Mouse (Mus musculus) gastrocnemius, postnatal 14 days (tissue): ENCODE results near the gene Haus3. TPM values are rescaled to one million over a fixed set of nuclear protein-coding genes. Genes with fewer than 3 reads are reported as not detected.

Experiments
- DNase-seq: peaks from one replicate; pipeline ENCODE4 v3.0.0; 2021; ENCODE audit warnings: mixed read lengths
- intact Hi-C: fragments of 180-260 bp; cut with DNase I; formaldehyde crosslinking; loops from one replicate; pipeline ENCODE4 v1.15.1; 2025; ENCODE audit warnings: low total_unique reads
- total RNA-seq, 2 experiments: library from RNA; stranded (reverse); gene quantifications; 2 replicates each; pipeline ENCODE4 v1.2.3; 2021

Gene Haus3
- total RNA-seq, 2 experiments from 2014 or later, result 3.4 to 3.8 TPM

GRCm38 (mm10) chr5:34188856-34189255, 19.5 kb upstream of the Haus3 start:
- intact Hi-C loops, result no loop called here
- no peak for DNase-seq

GRCm38 (mm10) chr5:34187601-34188316, 18.4 kb upstream of the Haus3 start, which contains the start of gene Mxd4:
Mxd4 (minus strand) TSS chr5:34187720.
- intact Hi-C loops, result no loop called here
- DNase-seq, result peak; percentile 100

DNA sequence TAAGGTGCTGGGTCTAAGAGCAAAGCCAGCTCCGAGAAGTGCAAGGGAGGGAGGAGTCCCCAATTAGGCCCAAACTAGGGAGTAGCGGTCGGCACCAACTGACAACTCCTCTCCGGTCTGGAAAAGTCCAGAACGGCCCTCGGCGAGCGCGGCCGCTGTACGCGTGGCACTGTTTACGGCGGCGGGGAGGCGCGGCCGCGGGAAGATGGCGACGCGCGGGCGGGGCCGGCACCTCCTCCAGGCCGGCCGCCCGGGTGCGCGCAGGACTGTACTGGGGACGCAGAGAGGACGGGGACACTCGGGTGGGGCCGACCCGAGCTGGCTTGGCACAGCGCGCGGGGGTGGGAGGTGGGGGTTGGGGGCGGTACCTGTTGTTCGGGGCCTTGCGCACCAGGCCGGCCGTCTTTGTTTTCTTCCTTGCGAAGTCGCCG, 17.6 kb upstream of the Haus3 start:
- intact Hi-C loops, result no loop called here
- peak; percentile 68 for DNase-seq

- no peak for DNase-seq
- intact Hi-C loops, result no loop called here
These were observed 17.1 kb upstream of the Haus3 start for GRCm38 (mm10) chr5:34186391-34186790.

DNA sequence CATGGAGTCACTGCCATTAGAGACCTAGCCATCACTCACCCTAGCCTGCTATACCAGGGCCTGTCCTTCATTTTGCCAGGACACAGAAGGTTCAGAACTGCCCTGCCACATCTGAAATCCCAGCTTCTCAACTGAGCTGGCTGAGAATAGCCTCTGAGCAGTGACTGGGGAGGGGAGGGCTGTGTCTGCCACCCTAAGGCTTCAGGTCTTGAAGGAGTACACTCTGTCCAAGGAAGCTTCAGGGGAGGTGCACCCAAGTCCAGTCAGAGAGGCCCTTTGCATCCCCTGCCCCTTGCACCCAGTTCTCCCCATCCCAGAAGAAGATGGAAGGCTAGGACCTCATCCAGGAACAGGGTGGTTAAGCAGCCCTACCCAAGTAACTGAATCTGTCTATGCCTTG, 16.5 kb upstream of the Haus3 start:
- intact Hi-C loops, result no loop called here
- no peak for DNase-seq

DNA sequence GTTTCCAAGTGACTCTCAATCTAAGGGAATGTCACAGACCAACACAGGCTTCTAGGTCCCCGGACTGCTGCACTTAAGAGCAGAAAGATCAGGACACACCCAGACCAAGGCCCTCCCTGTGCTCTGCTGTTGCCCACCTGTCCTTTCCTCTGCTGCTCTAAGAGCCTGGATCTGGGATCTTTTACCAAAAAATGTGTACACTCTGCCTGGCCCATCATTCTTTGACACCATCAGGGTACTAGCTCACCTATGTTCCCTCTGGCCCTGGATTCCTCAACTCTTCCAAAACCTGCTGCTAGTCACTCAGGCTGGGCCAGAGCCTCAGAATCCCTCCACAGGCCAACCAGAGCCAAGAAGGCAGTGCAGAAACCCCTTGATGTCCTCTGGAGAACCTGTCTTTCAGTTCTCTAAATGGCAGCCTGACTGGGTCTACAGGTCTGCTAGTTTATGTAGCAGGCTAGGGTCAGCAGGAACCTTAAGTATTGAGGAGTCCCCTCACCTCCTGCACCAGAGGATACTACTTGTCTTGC, 15.8 kb upstream of the Haus3 start:
- DNase-seq, result no peak
- intact Hi-C loops, result no loop called here

DNA sequence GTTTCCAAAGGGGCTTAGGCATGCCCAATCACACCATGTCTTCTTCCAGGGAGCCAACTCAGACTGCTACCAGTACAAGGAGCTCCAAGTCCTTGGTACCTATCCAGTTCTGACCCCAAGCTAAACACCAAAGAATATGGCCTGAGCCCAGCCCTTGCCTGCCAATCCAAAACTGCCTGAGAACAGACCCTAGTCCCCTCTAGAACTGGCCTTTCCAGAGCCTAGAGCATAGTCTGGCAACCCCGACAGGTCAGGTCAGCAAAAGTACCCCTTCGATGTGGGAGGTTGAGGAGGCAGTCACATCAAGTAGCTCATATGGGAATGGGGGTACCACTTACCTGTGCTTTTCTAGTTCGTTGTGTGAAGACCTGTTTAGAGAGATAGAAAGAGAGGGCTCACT, 14.6 kb upstream of the Haus3 start:
- intact Hi-C loops, result no loop called here
- DNase-seq, result no peak

GRCm38 (mm10) chr5:34183156-34183880, 14.0 kb upstream of the Haus3 start:
- intact Hi-C loops, result no loop called here
- DNase-seq, result peak; percentile 41

DNA sequence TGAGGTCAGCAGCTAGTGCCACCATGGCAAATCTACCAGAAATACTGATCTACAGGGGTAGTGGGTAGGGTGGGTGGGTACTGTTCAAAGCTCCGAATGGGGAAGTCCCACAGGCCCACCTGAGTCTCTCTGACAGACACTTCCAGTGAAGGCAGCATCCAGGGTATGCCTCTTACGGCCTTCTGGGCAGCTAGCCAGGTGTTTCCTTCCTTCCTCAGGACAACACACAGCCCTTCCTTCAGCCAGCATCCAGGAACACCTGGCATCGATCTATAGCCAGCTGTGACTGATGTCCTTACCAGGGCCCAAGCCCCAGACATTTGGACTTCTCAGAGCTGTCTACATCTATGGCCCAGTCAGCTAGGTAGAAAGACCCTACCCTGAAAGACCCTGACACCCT, 13.2 kb upstream of the Haus3 start:
- no peak for DNase-seq
- intact Hi-C loops, result no loop called here

- DNase-seq, result no peak
- intact Hi-C loops, result no loop called here
These were observed 8.5 kb upstream of the Haus3 start for GRCm38 (mm10) chr5:34177821-34178220.

DNA sequence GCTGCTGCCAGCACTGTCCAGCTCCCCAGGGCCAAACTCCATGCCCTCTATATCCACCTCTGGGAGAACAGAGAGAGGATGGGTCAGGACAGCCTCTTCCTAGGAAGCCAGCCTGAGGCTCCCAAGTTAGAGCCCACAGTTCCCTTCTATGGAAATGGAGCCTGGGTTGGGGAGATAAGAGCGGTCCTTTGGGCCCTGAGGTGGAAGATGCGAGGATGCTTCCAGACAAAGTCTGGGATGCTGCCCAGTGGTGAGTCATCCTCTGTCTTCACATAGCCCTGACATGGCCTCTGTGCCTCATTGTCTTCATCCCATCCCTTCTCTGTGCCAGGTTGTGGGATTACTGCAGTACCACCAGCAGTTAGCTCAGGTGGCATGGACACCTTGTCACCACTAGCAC, 7.8 kb upstream of the Haus3 start:
- no peak for DNase-seq
- intact Hi-C loops, result no loop called here

DNA sequence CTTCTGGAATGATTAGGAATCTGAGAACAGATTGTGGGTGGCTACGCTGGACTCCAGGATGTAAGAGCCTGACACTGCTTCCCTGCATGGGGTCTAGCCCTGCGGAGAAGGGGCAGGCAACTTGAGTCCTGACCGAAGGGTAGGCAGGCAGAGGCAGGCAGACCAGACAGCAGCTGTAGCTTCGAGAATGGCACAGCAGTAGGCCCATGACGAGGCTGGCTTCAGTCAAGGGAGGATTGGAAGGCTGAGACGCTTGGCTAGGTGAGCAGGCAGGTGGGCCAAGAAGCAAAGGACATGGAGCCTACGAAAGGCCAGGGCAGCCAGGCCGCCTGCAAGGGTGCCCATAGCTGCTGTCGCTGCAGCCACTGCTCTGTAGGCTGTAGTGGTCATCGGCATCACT, 7.4 kb upstream of the Haus3 start:
- intact Hi-C loops, result no loop called here

GRCm38 (mm10) chr5:34175403-34175694, 6.0 kb upstream of the Haus3 start:
- intact Hi-C loops, result no loop called here
- DNase-seq, result no peak

More for the DNA sequence above, 7.4 kb upstream of the Haus3 start:
- no peak for DNase-seq

DNA sequence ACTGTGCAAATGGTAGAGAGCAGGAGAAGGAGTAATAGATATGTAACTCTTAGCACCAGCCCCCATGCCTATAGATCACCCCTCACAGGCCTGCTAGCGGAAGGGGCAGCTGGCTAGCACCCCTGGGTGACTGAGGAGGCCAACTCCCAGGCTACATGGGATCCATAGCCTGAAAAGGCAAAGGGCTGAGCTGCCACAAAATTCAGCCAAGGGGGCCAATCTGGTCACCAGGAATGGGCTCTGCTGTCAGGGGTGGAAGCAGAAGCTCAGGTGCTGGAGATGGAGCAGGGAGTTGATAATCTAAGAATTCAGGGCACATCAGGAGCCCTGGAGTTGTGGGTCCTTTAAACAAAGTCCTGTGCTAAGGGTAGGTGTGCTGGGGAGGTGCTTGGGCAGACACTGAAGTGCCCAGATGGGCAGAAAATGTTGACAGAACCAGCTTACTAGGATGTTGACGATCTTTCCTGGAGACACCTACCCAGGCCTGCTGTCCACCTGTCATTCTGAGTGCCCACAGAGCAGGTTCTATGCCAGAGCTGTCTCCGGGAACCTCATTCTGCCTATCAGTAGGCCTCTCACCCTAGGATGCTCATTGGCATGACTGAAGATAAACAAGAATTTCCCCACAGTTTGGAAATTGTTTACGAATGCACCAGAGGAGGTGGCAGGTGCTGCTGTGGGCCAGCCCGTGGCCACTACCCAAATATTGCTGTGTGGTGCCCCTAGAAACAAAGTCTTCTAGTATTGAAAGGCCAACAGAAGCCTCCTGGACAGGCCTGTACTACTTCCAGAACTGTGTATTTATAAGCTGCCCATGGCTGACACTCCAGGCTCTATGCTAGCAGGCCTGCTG, 5.4 kb upstream of the Haus3 start:
- intact Hi-C loops, result no loop called here
- DNase-seq, result no peak

DNA sequence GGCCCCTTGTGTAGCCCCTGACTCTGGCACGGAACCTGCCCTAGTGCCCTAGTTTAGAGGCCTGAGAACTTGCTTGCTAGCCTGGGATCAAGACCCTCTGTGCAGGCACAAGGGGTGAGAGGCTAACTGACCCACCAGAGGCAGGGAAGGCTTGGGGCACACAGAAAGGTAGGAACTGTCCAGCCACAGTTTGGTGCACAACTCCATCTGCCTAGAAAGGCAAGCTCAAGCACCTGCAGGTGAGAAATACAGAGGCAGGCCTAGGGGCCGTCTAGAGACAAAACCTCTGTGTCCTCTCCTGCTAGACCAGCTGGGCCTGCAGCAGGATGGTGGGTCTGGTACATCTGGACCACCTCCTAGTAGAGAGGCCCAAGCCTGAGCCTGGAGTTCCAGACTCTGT, 4.7 kb upstream of the Haus3 start:
- intact Hi-C loops, result no loop called here
- no peak for DNase-seq

DNA sequence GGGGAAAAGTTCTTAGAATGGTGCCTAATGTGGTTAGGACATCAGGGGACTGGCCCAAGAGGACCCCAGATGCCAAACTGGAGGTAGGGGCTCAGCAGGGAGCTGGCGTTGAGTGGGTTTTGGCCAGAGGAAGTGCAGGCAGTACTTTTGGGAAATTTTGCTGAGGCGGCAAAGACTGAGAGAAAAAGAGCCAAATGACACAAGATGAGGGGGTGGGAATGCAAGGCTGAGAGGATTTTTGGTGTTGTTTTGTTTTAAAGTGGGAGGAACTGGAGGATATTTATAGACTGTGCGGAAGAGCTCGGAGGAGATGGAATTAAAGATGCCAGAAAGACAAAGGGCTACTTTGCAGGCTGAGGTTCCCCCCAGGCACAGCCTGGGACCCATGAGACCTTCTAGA, 1.4 kb upstream of the Haus3 start:
- intact Hi-C loops, result no loop called here
- DNase-seq, result no peak

GRCm38 (mm10) chr5:34169954-34170353, 627 bp upstream of the Haus3 start:
- intact Hi-C loops, result no loop called here

DNA sequence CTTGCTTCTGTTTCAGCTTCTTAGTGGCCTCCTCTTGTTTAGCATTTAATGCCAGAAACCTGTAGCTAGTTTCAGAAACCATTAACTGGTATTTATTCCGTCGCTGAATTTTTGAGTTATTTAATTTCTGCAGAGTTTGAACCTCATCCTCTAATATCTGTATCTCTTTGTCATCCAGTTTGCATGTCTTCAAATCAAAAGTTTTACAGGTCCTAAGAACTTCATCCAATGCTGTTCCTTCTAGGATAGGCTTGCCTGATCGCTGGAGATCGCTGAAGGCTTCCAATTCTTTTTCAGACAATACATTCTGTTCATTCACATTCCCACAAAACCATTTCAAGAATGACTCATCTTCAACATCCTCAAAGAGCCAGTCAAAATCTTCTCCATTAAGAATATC, 1.5 kb downstream of the Haus3 start:
- no peak for DNase-seq
- intact Hi-C loops, result no loop called here

More at GRCm38 (mm10) chr5:34169954-34170353, 627 bp upstream of the Haus3 start:
- DNase-seq, result no peak

DNA sequence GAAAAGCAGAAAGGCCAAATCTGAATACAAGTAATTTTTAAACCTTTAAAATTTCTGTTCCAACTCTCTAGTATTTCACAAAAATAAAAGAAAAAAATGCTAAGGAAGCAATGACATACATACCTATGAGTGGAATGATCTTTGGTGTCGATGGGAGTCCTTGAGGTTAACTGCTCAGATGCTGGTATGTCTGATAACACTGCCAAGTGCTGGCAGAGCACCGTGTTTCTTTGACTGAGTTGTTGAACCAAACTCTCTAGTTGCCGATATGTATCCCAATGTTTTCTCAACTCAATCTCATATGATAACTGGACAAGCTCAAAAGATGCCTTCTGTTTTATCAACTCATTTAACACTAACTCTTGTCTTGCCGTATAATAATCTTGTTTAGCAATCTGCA, 3.5 kb downstream of the Haus3 start:
- intact Hi-C loops, result no loop called here
- DNase-seq, result no peak

- DNase-seq, result no peak
- intact Hi-C loops, result no loop called here
These were observed 20.9 kb downstream of the Haus3 start for GRCm38 (mm10) chr5:34148476-34148875.
